Mouse (Mus musculus) hindbrain, embryonic 13.5 days (tissue): ENCODE measurements around the gene Hectd4. TPM values are rescaled to one million over a fixed set of nuclear protein-coding genes. Genes with fewer than 3 reads are reported as not detected.
A peak's percentile ranks its signal among the peaks of the same experiment; 100 is the strongest.

Source experiments
- ATAC-seq: fragments of 200-750 bp; cut with Nextera tagmentation; 2 replicates; pipeline ENCODE4 v1.8.0; 2017; ENCODE audit warnings: moderate TSS enrichment; ENCODE audit not compliant: low FRiP score
- H3K27ac ChIP-seq: fragments of 300-500 bp; sonication (generic); 2 replicates; pipeline ENCODE4 v1.5.1; 2015; ENCODE audit warnings: inconsistent platforms, mild to moderate bottlenecking, moderate library complexity
- H3K27me3 ChIP-seq: fragments of 300-500 bp; sonication (generic); 2 replicates; pipeline ENCODE4 v1.6.1; 2015; ENCODE audit warnings: mild to moderate bottlenecking, inconsistent platforms
- H3K36me3 ChIP-seq: fragments of 300-500 bp; sonication (generic); 2 replicates; pipeline ENCODE4 v1.6.1; 2015; ENCODE audit warnings: mild to moderate bottlenecking, inconsistent platforms
- H3K4me1 ChIP-seq: fragments of 300-500 bp; sonication (generic); replicated peaks from 2 replicates; pipeline ENCODE4 v1.6.1; 2015; ENCODE audit warnings: inconsistent platforms
- H3K4me2 ChIP-seq: fragments of 300-500 bp; sonication (generic); 2 replicates; pipeline ENCODE4 v1.6.1; 2015; ENCODE audit warnings: inconsistent platforms, mild to moderate bottlenecking, moderate library complexity
- H3K4me3 ChIP-seq: fragments of 300-500 bp; sonication (generic); 2 replicates; pipeline ENCODE4 v1.5.1; 2015; ENCODE audit warnings: mild to moderate bottlenecking, inconsistent platforms
- H3K9ac ChIP-seq: fragments of 300-500 bp; sonication (generic); 2 replicates; pipeline ENCODE4 v1.6.1; 2015; ENCODE audit warnings: mild to moderate bottlenecking, inconsistent platforms
- H3K9me3 ChIP-seq: fragments of 300-500 bp; sonication (generic); 2 replicates; pipeline ENCODE4 v1.6.1; 2016; ENCODE audit warnings: inconsistent platforms
- WGBS: fragments of 180-500 bp; shearing (Covaris S2); methylation state at CpG from one replicate; pipeline ENCODE4 v1.1.7; 2015; 5-methylcytosine and 5-hydroxymethylcytosine counted together
- polyA plus RNA-seq: library from polyadenylated mRNA; unstranded; fragments of >200 nt; fragmentation: Nextera tagmentation; extraction: Ambion mirVana; gene quantifications from 2 replicates; pipeline ENCODE4 v1.2.1, GENCODE M21; 2015

The Hectd4 gene
- polyA plus RNA-seq, 1 experiment from 2014 or later = 15.0 TPM

DNA sequence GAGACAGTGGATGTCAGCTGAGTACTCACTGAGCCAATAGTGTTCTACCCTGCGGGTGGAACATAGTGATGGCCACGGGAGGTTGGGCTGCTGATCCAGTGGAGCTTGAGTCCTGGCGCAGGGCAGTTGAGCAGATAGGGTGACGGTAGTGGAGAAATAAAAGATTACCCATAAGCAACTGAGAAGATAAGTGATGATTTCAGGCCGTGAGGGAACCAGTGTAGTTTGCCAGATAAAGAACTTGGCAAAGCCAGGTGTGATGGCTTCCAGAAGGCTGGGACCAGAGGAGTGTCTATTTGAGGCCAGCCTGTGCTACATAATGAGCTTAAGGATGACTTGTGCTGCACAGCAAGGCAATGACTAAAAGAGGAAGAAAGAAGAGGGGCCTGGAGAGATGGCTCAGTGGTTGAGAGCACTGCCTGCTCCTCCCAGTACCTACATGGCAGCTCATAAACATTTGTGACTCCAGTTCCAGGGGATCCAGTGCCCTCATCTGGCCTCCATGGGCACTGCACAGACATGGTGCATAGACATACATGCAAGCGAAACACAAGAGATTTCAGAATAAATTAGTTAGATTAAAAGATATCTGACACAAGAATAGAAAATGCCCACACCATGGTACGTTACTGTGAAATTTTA, 46.8 kb downstream of the Hectd4 start:
- WGBS = 91% methylated on average over 7 of the region's 7 CpGs
- H3K9me3 ChIP-seq = no peaks in the 10 kb centered on the region
- peaks cover 80% of the 10 kb centered on the region for H3K36me3 ChIP-seq
- H3K9ac ChIP-seq = no peak overlapping the region
- no peak overlapping the region for H3K27ac ChIP-seq
- no peak for ATAC-seq
- H3K4me3 ChIP-seq = no peak overlapping the region
- H3K4me1 ChIP-seq = no peaks in the 10 kb centered on the region
- H3K4me2 ChIP-seq = no peak overlapping the region
- no peaks in the 10 kb centered on the region for H3K27me3 ChIP-seq

DNA sequence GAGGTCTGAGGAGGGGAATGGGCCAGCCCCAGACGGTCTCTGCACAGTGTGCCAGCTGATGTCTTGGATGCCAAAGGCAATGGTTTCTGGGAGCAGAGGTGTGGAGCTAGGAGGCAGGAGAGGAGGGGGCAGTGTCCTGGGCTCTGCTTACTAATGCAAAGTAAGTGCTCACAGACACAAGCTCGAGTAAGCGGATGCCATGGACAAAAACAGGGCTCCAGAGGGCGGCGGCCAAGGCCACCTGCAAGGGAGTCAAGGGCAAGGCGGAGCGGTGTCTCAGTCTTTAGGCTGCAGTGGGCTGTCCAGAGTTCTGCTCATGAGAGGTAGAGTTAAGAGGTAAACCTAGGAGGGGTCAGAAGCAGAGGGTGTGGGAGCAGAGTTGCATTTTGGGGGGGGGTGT, 51.0 kb downstream of the Hectd4 start:
- peak overlapping the region; percentile 32; the same call in 1 of the 2 replicates for H3K27ac ChIP-seq
- no peak overlapping the region for H3K9ac ChIP-seq
- H3K4me3 ChIP-seq = no peak overlapping the region
- peaks cover 84% of the 10 kb centered on the region for H3K36me3 ChIP-seq
- WGBS = 81% methylated on average over 7 of the region's 7 CpGs
- no peak overlapping the region for H3K4me2 ChIP-seq
- ATAC-seq = no peak
- no peaks in the 10 kb centered on the region for H3K27me3 ChIP-seq
- no peaks in the 10 kb centered on the region for H3K9me3 ChIP-seq
- no peaks in the 10 kb centered on the region for H3K4me1 ChIP-seq

DNA sequence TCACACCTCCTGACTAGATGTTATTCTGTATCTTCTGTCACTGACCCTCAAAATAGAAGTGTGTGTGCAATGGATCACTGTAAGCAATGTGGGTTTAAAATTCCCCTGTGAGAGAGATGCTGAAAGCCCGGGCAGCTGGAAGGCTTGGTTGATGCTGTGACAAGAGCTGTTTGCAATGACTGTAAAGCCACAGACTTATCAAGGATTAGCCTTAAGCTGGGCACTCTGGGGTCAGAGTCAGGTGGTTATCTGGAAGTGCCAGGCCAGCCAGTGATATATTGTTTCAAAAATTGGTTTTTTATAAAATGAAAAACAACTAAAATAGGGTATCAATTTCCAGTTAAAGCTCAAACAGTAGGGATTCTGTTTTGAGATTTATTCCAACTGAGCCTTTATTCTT, 56.8 kb downstream of the Hectd4 start:
- no peak for ATAC-seq
- peaks cover 79% of the 10 kb centered on the region for H3K36me3 ChIP-seq
- H3K4me2 ChIP-seq = no peak overlapping the region
- no peaks in the 10 kb centered on the region for H3K4me1 ChIP-seq
- no peak overlapping the region for H3K27ac ChIP-seq
- no peaks in the 10 kb centered on the region for H3K27me3 ChIP-seq
- WGBS = 92% methylated on average over 1 of the region's 1 CpGs
- H3K9me3 ChIP-seq = no peaks in the 10 kb centered on the region
- no peak overlapping the region for H3K9ac ChIP-seq
- H3K4me3 ChIP-seq = no peak overlapping the region

DNA sequence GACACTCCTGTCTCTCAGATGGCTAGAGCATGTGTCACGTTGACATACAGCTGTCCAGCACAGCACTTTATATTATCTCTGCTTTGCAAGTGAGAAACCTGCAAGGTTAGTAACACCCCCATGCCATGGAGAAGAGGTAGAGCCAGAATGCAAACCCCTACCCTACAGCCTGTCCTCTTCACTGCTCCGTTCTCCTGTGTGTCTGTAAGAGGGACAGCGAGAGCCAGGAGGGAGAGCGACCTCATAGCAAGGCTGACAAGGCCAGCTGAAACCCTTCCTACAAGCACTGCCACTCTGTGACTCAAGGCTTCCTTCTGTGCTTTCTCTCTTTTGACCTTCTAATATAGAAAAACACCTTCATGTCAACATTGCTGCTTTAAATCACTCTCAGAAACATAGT, 60.4 kb downstream of the Hectd4 start:
- no peak overlapping the region for H3K4me2 ChIP-seq
- no peak for ATAC-seq
- H3K9ac ChIP-seq = no peak overlapping the region
- no peaks in the 10 kb centered on the region for H3K4me1 ChIP-seq
- 95% methylated on average over 4 of the region's 4 CpGs for WGBS
- peaks cover 76% of the 10 kb centered on the region for H3K36me3 ChIP-seq
- H3K27me3 ChIP-seq = no peaks in the 10 kb centered on the region
- no peak overlapping the region for H3K4me3 ChIP-seq
- no peak overlapping the region for H3K27ac ChIP-seq
- no peaks in the 10 kb centered on the region for H3K9me3 ChIP-seq

DNA sequence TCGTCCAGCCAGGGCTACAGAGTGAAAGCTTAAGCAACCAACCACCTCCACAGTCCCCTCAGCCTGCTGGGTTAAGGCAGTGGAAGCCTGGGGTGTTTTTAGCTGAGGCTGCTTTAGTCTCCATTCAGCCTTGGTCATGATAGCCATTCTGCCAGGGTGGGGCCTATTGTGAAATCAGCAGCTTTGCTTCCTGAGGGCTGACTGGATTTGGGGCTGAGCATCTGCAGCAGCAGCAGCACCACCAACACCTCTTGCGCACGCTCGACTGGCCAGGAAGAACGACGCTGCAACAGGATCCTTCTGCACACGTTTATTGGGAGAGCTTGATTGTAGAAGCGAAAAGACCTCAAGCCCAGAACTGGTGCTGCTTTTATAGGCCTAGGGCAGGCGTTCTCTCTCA, 63.0 kb downstream of the Hectd4 start:
- no peaks in the 10 kb centered on the region for H3K27me3 ChIP-seq
- no peak overlapping the region for H3K9ac ChIP-seq
- H3K9me3 ChIP-seq = no peaks in the 10 kb centered on the region
- no peak overlapping the region for H3K27ac ChIP-seq
- no peak for ATAC-seq
- no peak overlapping the region for H3K4me2 ChIP-seq
- 91% methylated on average over 9 of the region's 9 CpGs for WGBS
- no peaks in the 10 kb centered on the region for H3K4me1 ChIP-seq
- peaks cover 85% of the 10 kb centered on the region for H3K36me3 ChIP-seq
- H3K4me3 ChIP-seq = no peak overlapping the region

DNA sequence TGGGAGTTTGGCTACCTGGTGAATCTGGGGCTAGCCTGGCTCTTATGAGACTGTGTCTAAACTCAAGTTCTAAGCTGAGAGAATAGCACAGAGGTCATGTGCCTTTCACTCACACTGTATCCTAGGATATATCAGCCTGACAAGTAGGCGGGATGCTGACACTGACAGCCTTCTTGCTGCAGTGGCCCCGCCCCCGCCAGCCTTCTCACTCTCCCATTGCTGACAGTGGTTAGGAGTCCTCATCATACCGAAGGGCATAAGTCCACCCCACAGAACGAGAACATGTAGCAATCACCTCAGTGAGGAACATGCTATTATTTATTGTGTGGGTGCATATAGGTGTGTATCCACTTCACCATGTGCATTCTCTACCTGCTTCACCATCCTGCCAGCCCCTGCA, 64.8 kb downstream of the Hectd4 start:
- Histone ChIP-seq H3K4me3 (no peak overlapping the region), H3K4me1 (no peaks in the 10 kb centered on the region), H3K9me3 (no peaks in the 10 kb centered on the region), H3K36me3 (peaks cover 86% of the 10 kb centered on the region), H3K4me2 (no peak overlapping the region), H3K27ac (no peak overlapping the region), H3K27me3 (no peaks in the 10 kb centered on the region), H3K9ac (no peak overlapping the region)
- 92% methylated on average over 5 of the region's 5 CpGs for WGBS
- ATAC-seq = no peak

DNA sequence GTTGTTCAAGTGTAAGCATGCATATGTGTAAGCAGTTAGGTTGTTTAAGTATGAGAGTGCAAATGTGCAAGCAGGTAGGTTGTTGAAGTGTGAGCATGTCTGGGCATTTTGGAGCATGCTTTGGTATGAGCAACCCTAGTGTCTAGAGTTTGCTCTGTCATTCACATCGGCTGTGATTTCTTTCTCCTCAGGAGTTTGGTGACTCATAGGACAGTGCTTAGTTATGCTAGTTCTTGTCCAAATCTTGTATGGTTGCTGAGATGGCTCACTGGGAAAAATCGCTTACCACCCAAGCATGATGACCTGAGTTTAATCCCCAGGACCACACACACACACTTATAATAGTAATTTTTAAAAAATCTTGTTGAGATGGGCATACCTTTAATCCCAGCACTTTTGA, 67.2 kb downstream of the Hectd4 start:
- Histone ChIP-seq H3K27ac (no peak overlapping the region), H3K27me3 (no peaks in the 10 kb centered on the region), H3K9me3 (no peaks in the 10 kb centered on the region), H3K4me2 (no peak overlapping the region), H3K4me1 (no peaks in the 10 kb centered on the region), H3K4me3 (no peak overlapping the region), H3K9ac (no peak overlapping the region), H3K36me3 (peaks cover 88% of the 10 kb centered on the region)
- WGBS = 97% methylated on average over 2 of the region's 2 CpGs
- no peak for ATAC-seq

DNA sequence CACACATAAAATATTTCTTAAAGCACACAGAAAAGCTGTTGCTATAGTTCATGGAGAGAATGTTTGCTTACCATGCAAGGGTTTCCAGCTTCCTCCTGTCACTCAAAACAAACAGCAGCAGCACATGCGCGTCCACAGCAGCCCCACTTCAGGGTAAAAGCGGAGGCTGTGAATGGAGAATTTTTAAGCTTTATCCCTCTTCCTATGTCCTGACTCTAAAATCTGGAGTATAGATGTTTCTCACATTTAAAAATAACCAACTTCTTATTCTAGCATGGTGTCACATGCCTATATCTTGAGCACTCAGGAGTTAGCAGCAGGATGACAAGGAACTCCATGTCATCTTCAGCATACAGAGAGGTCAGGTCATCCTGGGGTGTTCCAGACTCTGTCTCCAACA, 70.3 kb downstream of the Hectd4 start:
- Histone ChIP-seq H3K27me3 (no peaks in the 10 kb centered on the region), H3K36me3 (peaks cover 90% of the 10 kb centered on the region), H3K9me3 (no peaks in the 10 kb centered on the region), H3K9ac (no peak overlapping the region), H3K4me1 (no peaks in the 10 kb centered on the region), H3K4me2 (no peak overlapping the region), H3K4me3 (no peak overlapping the region), H3K27ac (no peak overlapping the region)
- 96% methylated on average over 3 of the region's 3 CpGs for WGBS
- ATAC-seq = no peak

DNA sequence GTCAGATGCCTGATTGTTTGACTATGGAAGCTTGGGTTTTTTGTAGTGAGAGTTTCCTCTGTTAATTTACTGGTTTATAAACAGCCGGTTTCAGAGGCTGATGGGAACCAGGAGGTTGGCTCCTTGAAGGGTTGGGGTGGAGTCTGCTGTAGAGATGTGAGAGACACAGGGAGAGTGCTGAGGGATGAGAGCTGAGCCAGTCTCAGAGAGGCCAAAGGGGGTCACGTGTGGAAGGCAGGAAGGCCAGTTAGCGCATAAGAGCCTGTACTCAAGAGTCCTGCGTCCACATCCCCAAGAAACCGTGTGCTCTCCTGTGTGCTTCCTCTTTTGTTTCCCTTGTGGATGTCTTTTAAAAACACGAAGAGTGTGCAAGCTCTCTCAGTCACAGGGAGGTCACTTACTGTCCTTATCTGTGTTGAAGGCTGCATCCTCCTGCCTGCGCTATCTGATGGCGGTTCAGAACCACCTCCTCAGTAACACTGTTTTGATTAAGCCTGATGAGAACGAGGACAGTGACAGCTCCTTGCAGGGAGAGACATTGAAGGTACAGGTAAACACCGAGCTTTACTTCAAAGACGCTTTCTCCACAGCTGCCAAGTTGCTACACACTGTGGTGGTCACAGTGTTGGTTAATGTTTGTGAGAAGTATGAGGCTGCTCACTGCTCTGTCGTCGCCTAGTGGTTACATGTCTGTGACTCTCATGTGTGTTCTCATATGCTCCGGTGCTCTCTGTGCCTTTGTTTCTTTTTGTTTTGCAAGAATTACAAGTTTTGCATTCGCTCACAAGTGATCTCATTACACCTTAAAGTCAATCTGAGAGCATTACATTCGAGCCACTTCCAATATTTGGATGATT, 72.5 kb downstream of the Hectd4 start:
- WGBS = 92% methylated on average over 16 of the region's 16 CpGs
- H3K9ac ChIP-seq = no peak overlapping the region
- H3K4me1 ChIP-seq = no peaks in the 10 kb centered on the region
- no peak overlapping the region for H3K4me3 ChIP-seq
- no peaks in the 10 kb centered on the region for H3K9me3 ChIP-seq
- no peak for ATAC-seq
- H3K27me3 ChIP-seq = no peaks in the 10 kb centered on the region
- H3K4me2 ChIP-seq = no peak overlapping the region
- H3K27ac ChIP-seq = no peak overlapping the region
- H3K36me3 ChIP-seq = peaks cover 90% of the 10 kb centered on the region

DNA sequence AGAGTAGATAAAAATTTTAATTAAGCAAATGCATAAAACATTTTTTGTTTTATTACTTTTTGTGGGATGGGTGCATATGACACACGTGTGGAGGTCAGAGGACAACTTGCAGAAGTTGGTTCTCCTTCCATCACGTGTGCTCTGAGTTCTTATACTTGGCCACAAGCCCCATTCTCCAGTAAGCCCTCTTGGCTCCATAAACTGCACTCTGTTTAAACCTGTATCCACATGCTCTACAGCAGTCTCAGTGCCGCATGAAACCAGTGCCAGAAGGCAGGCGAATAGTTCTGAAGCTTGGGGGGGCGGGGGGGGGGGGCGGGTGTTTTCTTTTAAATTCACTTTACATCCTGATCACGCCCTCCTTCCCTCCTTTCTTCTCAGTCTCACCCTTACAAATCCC, 85.0 kb downstream of the Hectd4 start:
- Histone ChIP-seq H3K27me3 (no peaks in the 10 kb centered on the region), H3K4me2 (no peak overlapping the region), H3K27ac (no peak overlapping the region), H3K36me3 (peaks cover 94% of the 10 kb centered on the region), H3K9me3 (no peaks in the 10 kb centered on the region), H3K4me3 (no peak overlapping the region), H3K9ac (no peak overlapping the region), H3K4me1 (no peaks in the 10 kb centered on the region)
- 87% methylated on average over 7 of the region's 7 CpGs for WGBS
- ATAC-seq = no peak

DNA sequence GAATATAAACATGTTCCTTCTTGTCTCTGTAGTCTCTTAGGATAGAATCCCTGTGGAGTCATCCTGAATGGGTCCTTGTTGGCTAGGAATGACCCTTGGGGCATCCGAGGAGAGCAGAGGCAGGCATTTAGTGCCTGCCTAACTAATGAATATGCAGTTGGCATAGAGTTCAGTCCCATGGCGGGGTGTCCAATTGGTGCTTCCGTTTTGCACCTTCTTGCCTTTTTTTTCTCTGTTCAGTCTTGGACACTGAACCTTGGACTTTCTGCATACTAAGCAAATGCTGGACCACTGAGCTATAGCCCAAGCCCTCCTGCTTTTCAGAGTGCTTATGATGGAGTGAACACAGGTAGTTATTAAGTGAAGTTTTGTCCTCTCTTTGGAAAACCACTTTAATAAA, 87.6 kb downstream of the Hectd4 start:
- no peak overlapping the region for H3K4me3 ChIP-seq
- H3K9me3 ChIP-seq = no peaks in the 10 kb centered on the region
- no peak overlapping the region for H3K4me2 ChIP-seq
- no peak overlapping the region for H3K9ac ChIP-seq
- WGBS = 66% methylated on average over 3 of the region's 3 CpGs
- H3K4me1 ChIP-seq = no peaks in the 10 kb centered on the region
- no peak for ATAC-seq
- peaks cover 99% of the 10 kb centered on the region for H3K36me3 ChIP-seq
- no peaks in the 10 kb centered on the region for H3K27me3 ChIP-seq
- no peak overlapping the region for H3K27ac ChIP-seq

DNA sequence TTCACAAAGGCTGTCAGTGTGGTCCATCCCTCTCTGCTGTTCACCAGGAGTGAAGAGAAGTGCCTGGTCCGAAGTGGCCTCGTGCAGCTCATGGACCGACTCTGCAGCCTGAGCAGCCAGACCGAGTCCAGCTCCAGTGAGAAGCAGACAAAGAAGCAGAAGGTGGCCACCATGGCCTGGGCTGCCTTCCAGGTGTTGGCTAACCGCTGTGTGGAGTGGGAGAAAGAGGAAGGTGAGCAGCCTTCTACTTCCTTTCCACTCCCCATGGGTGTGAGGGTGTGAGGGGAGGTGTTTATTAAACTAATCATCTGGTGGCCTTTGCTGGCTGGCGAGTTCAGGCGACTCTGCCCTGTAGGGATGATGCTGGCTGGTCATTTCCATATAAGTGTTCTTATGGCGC, 91.6 kb downstream of the Hectd4 start:
- no peak overlapping the region for H3K4me3 ChIP-seq
- no peak for ATAC-seq
- H3K27me3 ChIP-seq = no peaks in the 10 kb centered on the region
- no peaks in the 10 kb centered on the region for H3K4me1 ChIP-seq
- H3K9me3 ChIP-seq = no peaks in the 10 kb centered on the region
- H3K36me3 ChIP-seq = peaks cover 100% of the 10 kb centered on the region
- H3K4me2 ChIP-seq = no peak overlapping the region
- no peak overlapping the region for H3K27ac ChIP-seq
- no peak overlapping the region for H3K9ac ChIP-seq
- WGBS = 94% methylated on average over 8 of the region's 8 CpGs
